Mouse (Mus musculus) heart, postnatal 0 days (tissue): Measurements from ENCODE around the gene Rplp0.

ENCODE experiments used
- CTCF ChIP-seq: IDR thresholded peaks from 2 replicates; pipeline ENCODE4 v1.5.1; 2016; ENCODE audit warnings: antibody characterized with exemption, control low read depth, low read depth
- EP300 ChIP-seq: IDR thresholded peaks from 2 replicates; pipeline ENCODE4 v1.6.1; 2016; ENCODE audit warnings: antibody characterized with exemption, low read depth

DNA sequence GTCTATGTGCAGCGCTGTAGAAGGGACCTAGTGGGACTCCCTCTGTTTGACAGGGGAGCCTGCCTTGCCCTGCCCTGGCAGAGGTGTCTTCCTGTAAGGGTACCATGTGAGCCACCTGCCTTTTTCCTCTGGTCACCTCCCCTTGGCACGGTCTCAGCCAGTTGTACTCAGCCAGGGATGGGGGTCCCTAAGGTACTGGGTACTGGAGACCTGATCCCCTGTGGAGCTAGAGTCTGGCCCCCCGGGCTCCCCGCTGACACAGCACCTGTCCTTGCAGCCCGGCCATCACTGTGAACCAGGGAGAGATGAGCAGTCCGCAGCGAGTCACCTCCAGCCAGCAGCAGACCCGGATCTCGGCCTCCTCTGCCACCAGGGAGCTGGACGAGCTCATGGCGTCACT, 12.7 kb upstream of the Rplp0 start:
- no peak for TF ChIP-seq CTCF
- TF ChIP-seq EP300 = no peak
